Mouse (Mus musculus): Measurements from ENCODE around the gene Chia1. TPM values are rescaled to one million over a fixed set of nuclear protein-coding genes. Genes with fewer than 3 reads are reported as not detected.
"Not testable (repeated sequence)": the region's sequence is repeated elsewhere in the genome, so short reads cannot be mapped to it uniquely, and the experiment has no call there.

Chia1 gene
- polyA plus RNA-seq, 1 experiment, result 0.09 TPM

- Histone ChIP-seq H3K4me3 (ENCODE audit: low read depth, low read length) (no peak overlapping the region), H3K27me3 (ENCODE audit: control insufficient read depth, insufficient read depth, low read length) (no peaks in the 10 kb centered on the region), H3K36me3 (ENCODE audit: control insufficient read depth, insufficient read depth, low read length) (no peaks in the 10 kb centered on the region), H3K4me1 (ENCODE audit: control insufficient read depth, insufficient read depth, insufficient read length, low read length) (no peaks in the 10 kb centered on the region), H3K27ac (ENCODE audit: insufficient read depth, low read depth, low read length) (no peak overlapping the region)
- TF ChIP-seq POLR2A (IDR thresholded peaks at IDR 0.05; ENCODE audit: low read depth, low read length), result no peak
- no peak for TF ChIP-seq CTCF (IDR thresholded peaks at IDR 0.05; ENCODE audit: extremely low read depth, insufficient read length, insufficient replicate concordance, low read depth, low read length)
- 83% methylated on average over 2 of the region's 2 CpGs for WGBS
Measured at GRCm38 (mm10) chr3:106154413-106154812, 41.4 kb downstream of the Chia1 start.

- no peak within 1 kb of the TSS for H3K27ac ChIP-seq (ENCODE audit: insufficient read depth, low read depth, low read length)
- no peak for TF ChIP-seq CTCF (IDR thresholded peaks at IDR 0.05; ENCODE audit: extremely low read depth, insufficient read length, insufficient replicate concordance, low read depth, low read length)
- TF ChIP-seq POLR2A (IDR thresholded peaks at IDR 0.05; ENCODE audit: low read depth, low read length), result no peak
- H3K4me1 ChIP-seq (ENCODE audit: control insufficient read depth, insufficient read depth, insufficient read length, low read length), result no peaks in the 10 kb centered on the region
- no peaks in the 10 kb centered on the region for H3K27me3 ChIP-seq (ENCODE audit: control insufficient read depth, insufficient read depth, low read length)
- no peak within 1 kb of the TSS for H3K4me3 ChIP-seq (ENCODE audit: low read depth, low read length)
- H3K36me3 ChIP-seq (ENCODE audit: control insufficient read depth, insufficient read depth, low read length), result no peaks in the 10 kb centered on the region
- WGBS, result 72% methylated on average over 3 of the region's 3 CpGs
Measured at GRCm38 (mm10) chr3:106167464-106167863, 54.4 kb downstream of the Chia1 start, which contains the start of gene Chil3. Gene Chil3 (minus strand): TSS chr3:106167564.

- H3K4me1 ChIP-seq (ENCODE audit: control insufficient read depth, insufficient read depth, insufficient read length, low read length), result no peaks in the 10 kb centered on the region
- no peak overlapping the region for H3K27ac ChIP-seq (ENCODE audit: insufficient read depth, low read depth, low read length)
- no peak overlapping the region for H3K4me3 ChIP-seq (ENCODE audit: low read depth, low read length)
- TF ChIP-seq POLR2A (IDR thresholded peaks at IDR 0.05; ENCODE audit: low read depth, low read length) (no peak), CTCF (IDR thresholded peaks at IDR 0.05; ENCODE audit: extremely low read depth, insufficient read length, insufficient replicate concordance, low read depth, low read length) (no peak)
- 32% methylated on average over 1 of the region's 1 CpGs for WGBS
- no peaks in the 10 kb centered on the region for H3K27me3 ChIP-seq (ENCODE audit: control insufficient read depth, insufficient read depth, low read length)
- no peaks in the 10 kb centered on the region for H3K36me3 ChIP-seq (ENCODE audit: control insufficient read depth, insufficient read depth, low read length)
Measured at GRCm38 (mm10) chr3:106170522-106171053, 57.6 kb downstream of the Chia1 start.

GRCm38 (mm10) chr3:106171135-106171731 lies 58.2 kb downstream of the Chia1 start:
- no peak overlapping the region for H3K4me3 ChIP-seq (ENCODE audit: low read depth, low read length)
- TF ChIP-seq CTCF (IDR thresholded peaks at IDR 0.05; ENCODE audit: extremely low read depth, insufficient read length, insufficient replicate concordance, low read depth, low read length) (no peak), POLR2A (IDR thresholded peaks at IDR 0.05; ENCODE audit: low read depth, low read length) (no peak)
- WGBS, result 74% methylated on average over 1 of the region's 1 CpGs
- H3K4me1 ChIP-seq (ENCODE audit: control insufficient read depth, insufficient read depth, insufficient read length, low read length), result no peaks in the 10 kb centered on the region
- H3K36me3 ChIP-seq (ENCODE audit: control insufficient read depth, insufficient read depth, low read length), result no peaks in the 10 kb centered on the region
- H3K27ac ChIP-seq (ENCODE audit: insufficient read depth, low read depth, low read length), result no peak overlapping the region
- H3K27me3 ChIP-seq (ENCODE audit: control insufficient read depth, insufficient read depth, low read length), result no peaks in the 10 kb centered on the region

- H3K4me1 ChIP-seq (ENCODE audit: control insufficient read depth, insufficient read depth, insufficient read length, low read length); H3K36me3 ChIP-seq (ENCODE audit: control insufficient read depth, insufficient read depth, low read length); H3K27me3 ChIP-seq (ENCODE audit: control insufficient read depth, insufficient read depth, low read length); H3K4me3 ChIP-seq (ENCODE audit: low read depth, low read length); H3K27ac ChIP-seq (ENCODE audit: insufficient read depth, low read depth, low read length): not testable (repeated sequence)
- WGBS, result 60% methylated on average over 2 of the region's 2 CpGs
Measured at GRCm38 (mm10) chr3:106172506-106172905, 59.5 kb downstream of the Chia1 start.

- not testable (repeated sequence) for H3K4me3 ChIP-seq (ENCODE audit: low read depth, low read length); H3K27ac ChIP-seq (ENCODE audit: insufficient read depth, low read depth, low read length); H3K36me3 ChIP-seq (ENCODE audit: control insufficient read depth, insufficient read depth, low read length); H3K4me1 ChIP-seq (ENCODE audit: control insufficient read depth, insufficient read depth, insufficient read length, low read length); H3K27me3 ChIP-seq (ENCODE audit: control insufficient read depth, insufficient read depth, low read length)
- 55% methylated on average over 2 of the region's 2 CpGs for WGBS
Measured at GRCm38 (mm10) chr3:106174971-106175370, 61.9 kb downstream of the Chia1 start.

GRCm38 (mm10) chr3:106177509-106178189 lies 64.6 kb downstream of the Chia1 start:
- WGBS, result 88% methylated on average over 13 of the region's 13 CpGs
- no peaks in the 10 kb centered on the region for H3K4me1 ChIP-seq (ENCODE audit: control insufficient read depth, insufficient read depth, insufficient read length, low read length)
- H3K4me3 ChIP-seq (ENCODE audit: low read depth, low read length), result no peak overlapping the region
- H3K36me3 ChIP-seq (ENCODE audit: control insufficient read depth, insufficient read depth, low read length), result no peaks in the 10 kb centered on the region
- H3K27me3 ChIP-seq (ENCODE audit: control insufficient read depth, insufficient read depth, low read length), result no peaks in the 10 kb centered on the region
- TF ChIP-seq POLR2A (IDR thresholded peaks at IDR 0.05; ENCODE audit: low read depth, low read length) (no peak), CTCF (IDR thresholded peaks at IDR 0.05; ENCODE audit: extremely low read depth, insufficient read length, insufficient replicate concordance, low read depth, low read length) (no peak)
- no peak overlapping the region for H3K27ac ChIP-seq (ENCODE audit: insufficient read depth, low read depth, low read length)

Other genes starting within 250 kb of the Chia1 start
- 0.39 and 0.41 TPM in 2 replicates for gene Adora3, start 242.4 kb upstream of the Chia1 start, polyA plus RNA-seq (2012; rRNA removed)
- 0.94 and 1.1 TPM in 2 replicates for gene Tmigd3, start 242.3 kb upstream of the Chia1 start, polyA plus RNA-seq (2012; rRNA removed)
- gene I830077J02Rik, start 180.6 kb upstream of the Chia1 start, polyA plus RNA-seq (2012; rRNA removed), result 0.81 and 1.8 TPM in 2 replicates
- gene Wdr77, start 153.9 kb upstream of the Chia1 start, polyA plus RNA-seq (2012; rRNA removed), result 9.5 and 9.6 TPM in 2 replicates
- 72.1 and 125 TPM in 2 replicates for gene Atp5f1, start 153.1 kb upstream of the Chia1 start, polyA plus RNA-seq (2012; rRNA removed)
- gene Ovgp1, start 139.5 kb upstream of the Chia1 start, polyA plus RNA-seq (2012; rRNA removed), result 0.17 and 0.24 TPM in 2 replicates
- not detected in 2 replicates for gene Pifo, start 98.6 kb upstream of the Chia1 start, polyA plus RNA-seq (2012; rRNA removed)
- not detected in 2 replicates for gene Chil5, start 80.4 kb upstream of the Chia1 start, polyA plus RNA-seq (2012; rRNA removed)
- gene Chil3, start 54.3 kb downstream of the Chia1 start, polyA plus RNA-seq (2012; rRNA removed), result 1.9 TPM in 1 of 2 replicates, not detected in the other
- gene Chil4, start 106.3 kb downstream of the Chia1 start, polyA plus RNA-seq (2012; rRNA removed), result 3.7 TPM in 1 of 2 replicates, not detected in the other